Mouse (Mus musculus) liver, adult 2 months (tissue): Measurements from ENCODE around the gene Atp6v0e.

Experiments used
- CTCF ChIP-seq: fragments of 200-500 bp; IDR thresholded peaks from 2 replicates; pipeline ENCODE4 v1.5.1; 2011; ENCODE audit warnings: low read depth, low read length, control low read depth
- POLR2A ChIP-seq: fragments of 200-500 bp; IDR thresholded peaks from 2 replicates; pipeline ENCODE4 v1.6.1; 2011; ENCODE audit warnings: low read length, control low read depth; ENCODE audit not compliant: insufficient read depth; ENCODE audit errors: extremely low read depth

GRCm38 (mm10) chr17:26699819-26700616 is 37.0 kb downstream of the Atp6v0e start:
- TF ChIP-seq CTCF, result no peak
- no peak for TF ChIP-seq POLR2A
